Mouse (Mus musculus): ENCODE data around the gene Tusc2.
A peak's percentile ranks its signal among the peaks of the same experiment; 100 is the strongest.

Gene Tusc2

GRCm38 (mm10) chr9:107586974-107587832 lies 24.1 kb downstream of the Tusc2 start, which contains the start of gene Ifrd2:
Gene Ifrd2 (plus strand): TSS chr9:107587642.
- DNase-seq (ENCODE audit: extremely low spot score, low spot score): peak; percentile 90

GRCm38 (mm10) chr9:107587833-107588639 lies 25.0 kb downstream of the Tusc2 start:
- DNase-seq (ENCODE audit: extremely low spot score, low spot score): no peak

DNA sequence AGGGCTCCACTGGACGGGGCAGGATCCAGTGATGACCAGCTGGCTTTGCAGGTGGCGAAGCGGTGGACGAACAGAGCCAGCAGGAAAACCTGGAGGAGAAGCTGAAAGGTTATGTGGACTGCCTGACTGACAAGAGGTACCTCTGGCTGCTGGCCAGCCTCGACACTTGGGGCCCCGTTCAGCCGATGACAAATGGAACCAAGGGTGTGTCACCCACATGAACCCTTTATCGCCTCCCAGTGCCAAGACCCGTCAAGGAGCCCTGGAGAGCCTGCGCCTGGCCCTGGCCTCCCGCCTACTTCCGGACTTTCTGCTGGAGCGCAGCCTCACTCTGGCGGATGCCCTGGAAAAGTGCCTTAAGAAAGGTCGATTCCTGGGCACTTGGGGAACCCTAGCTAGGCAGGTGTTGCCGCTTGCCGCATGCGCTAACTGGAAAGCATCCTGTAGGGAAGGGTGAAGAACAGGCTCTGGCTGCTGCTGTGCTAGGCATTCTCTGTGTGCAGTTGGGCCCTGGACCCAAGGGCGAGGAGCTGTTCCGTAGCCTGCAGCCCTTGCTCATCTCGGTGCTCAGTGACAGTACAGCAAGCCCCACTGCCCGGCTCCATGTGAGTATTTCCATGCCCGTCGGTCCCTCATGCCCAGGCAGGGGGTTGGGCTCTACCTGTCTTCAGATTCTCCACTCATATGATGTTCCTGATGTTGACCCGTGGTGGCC lies 27.2 kb downstream of the Tusc2 start:
- DNase-seq (ENCODE audit: extremely low spot score, low spot score): no peak

GRCm38 (mm10) chr9:107590773-107591060 lies 27.7 kb downstream of the Tusc2 start:
- no peak for DNase-seq (ENCODE audit: extremely low spot score, low spot score)

DNA sequence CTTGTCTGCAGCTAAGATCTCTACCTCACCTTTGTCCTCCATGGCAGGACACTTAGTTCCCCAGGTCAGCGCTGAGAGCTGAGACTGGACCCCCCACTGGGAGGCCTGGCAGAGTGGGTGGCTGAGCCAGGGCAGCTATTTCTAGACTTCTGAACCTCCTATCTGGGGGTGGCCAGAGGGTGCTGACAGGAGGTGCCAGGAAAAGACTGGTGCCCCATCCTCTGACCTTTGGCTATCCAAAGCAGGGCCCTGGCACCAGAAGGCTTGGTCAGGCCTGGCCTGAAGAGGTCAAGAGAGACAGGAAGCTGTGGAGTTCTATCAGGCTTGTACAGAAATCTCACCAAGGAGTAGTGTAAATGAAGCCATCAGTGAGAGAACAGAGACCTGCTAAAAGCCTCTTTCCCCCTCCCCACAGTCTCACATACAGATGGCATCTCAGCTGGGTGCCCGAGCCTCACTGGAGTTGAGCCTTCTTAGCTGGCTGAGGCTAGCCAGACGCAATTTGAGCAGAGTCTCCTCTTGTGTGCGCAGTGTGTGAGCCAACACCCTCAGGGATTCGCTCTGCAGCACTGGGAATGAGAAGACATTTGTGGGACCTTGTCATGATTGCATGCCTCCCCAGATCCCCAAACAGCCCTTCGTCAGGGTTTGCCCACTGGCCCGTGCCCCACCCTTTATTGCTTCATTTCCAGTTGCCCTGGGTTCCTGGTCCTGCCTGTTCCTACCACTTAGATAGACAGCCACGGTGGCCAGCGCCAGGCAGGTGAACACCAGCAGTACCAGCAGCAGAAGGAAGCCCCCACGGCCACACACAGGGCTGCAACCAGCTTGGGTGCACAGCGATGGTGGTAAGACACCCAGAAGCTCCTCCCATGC lies 30.3 kb downstream of the Tusc2 start:
- no peak for DNase-seq (ENCODE audit: extremely low spot score, low spot score)

DNA sequence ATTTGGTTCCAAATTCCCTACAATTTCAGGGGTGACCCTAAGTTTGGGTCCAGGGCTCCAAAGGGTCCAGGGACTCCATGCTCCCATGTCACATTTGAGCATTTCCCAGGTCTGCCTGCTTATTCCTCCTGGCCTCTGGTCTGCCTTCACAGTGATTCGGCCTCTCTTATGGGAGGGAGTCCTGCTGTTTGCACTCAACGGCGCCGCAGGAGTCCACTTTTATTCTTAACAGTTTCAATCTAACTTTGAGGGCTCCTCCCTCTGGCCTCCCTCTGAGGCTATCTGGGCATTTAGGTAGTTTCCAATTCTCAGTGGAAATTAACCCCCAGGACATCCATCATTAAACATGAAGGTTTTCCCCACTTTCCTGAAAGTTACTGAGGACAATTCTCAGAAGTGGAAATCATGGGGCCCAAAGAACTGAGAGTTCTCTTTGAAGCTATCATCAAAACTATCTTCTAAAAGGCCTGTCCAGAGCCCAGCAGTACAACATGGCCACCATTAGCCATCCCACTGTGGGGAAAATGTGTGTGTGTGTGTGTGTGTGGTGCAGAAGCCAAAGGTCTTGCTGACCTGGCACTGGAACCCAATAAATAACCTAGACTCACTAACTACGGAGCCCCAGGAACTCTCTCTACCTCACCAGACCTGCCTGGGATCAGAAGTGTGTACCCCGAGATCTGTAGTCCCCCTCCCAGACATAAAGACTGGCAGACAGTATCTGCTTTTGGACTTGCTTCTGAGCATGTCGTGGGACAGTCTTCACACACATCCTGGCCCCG lies 31.4 kb downstream of the Tusc2 start:
- DNase-seq (ENCODE audit: extremely low spot score, low spot score): no peak

DNA sequence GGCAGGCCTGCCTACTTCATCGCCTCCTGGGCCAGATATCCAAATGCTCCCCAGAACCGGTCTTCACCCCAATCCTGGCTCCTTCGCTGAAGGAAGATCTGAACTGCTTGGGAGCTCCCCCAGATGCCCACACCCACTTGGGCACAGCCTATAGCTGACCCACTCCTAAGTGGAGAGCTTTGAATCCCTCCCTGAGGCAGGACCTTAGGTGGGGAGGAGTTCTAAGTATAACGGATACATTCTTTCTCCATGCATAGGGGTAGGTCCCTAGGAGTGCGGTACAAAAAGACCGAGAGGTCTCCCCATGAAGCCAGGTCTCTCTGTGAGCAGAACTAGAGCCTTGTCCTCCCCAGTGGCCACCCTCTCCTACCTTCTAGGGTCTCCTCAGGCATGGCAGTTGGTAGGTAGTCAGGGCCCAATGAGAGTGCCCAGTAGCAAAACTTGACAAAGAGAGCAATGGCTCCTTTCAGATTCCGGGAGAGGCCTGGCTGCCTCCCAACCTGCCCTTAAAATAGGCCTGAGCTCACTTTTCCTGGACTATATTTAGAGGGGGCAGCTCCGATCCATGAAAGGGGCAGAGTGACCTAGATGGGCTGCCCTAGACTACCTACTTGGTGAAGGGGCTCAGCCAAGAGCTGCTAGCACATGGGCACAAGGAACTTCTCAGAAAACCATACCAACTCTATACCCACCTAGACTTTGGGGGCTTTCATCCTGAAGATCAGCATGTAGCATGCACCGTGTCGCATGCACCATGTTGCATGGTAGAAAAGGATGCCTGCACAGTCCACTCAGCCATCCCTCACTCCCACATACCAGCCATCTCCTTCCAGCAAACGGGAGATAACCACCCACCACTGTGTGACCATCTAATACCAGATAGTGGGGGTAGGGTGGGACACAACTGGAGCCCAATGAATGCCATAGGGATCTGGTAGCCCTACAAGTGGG lies 33.8 kb downstream of the Tusc2 start:
- no peak for DNase-seq (ENCODE audit: extremely low spot score, low spot score)

GRCm38 (mm10) chr9:107598385-107598784 lies 35.3 kb downstream of the Tusc2 start:
- no peak for DNase-seq (ENCODE audit: extremely low spot score, low spot score)

GRCm38 (mm10) chr9:107599433-107599832 lies 36.4 kb downstream of the Tusc2 start:
- DNase-seq (ENCODE audit: extremely low spot score, low spot score): no peak

DNA sequence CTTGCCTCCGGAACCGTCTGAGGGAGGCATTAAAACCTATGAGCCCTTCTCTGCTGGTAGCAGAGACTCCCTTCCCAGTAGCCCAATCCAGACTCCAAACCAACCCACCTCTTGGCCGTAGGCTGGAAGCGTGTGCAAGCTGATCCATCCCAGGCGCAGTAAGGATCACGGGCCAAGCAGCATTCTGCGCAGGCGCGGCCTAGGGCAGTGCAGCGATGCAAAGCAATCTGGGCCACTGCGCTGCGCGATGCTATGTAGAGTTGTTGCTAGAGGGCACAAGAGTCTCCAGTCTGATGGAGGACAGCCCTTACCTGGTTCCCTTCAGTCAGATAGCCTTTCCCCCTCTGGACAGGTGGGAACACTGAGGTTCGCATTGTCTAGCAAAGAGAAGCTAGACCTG lies 36.8 kb downstream of the Tusc2 start:
- no peak for DNase-seq (ENCODE audit: extremely low spot score, low spot score)

DNA sequence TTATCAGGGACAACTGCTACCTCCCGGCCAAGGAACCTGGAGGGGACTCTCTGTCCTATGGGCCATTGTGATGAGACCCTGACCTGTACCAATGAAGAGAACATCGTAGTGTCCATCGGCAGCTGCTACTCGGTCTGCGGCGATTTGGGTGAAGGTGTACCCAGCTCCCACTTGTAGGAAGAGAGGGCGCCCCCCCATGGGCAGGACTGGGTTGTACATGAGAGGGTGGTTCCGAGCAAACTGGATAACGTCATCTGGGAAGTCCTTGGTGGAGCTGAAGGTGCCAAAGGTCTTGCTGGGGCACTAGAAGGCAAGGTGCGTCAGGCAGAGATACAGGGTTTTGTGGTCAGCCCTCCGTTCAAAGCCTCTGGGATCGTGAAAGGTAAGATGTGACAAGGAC lies 37.7 kb downstream of the Tusc2 start:
- no peak for DNase-seq (ENCODE audit: extremely low spot score, low spot score)

GRCm38 (mm10) chr9:107601275-107601674 lies 38.2 kb downstream of the Tusc2 start:
- no peak for DNase-seq (ENCODE audit: extremely low spot score, low spot score)

DNA sequence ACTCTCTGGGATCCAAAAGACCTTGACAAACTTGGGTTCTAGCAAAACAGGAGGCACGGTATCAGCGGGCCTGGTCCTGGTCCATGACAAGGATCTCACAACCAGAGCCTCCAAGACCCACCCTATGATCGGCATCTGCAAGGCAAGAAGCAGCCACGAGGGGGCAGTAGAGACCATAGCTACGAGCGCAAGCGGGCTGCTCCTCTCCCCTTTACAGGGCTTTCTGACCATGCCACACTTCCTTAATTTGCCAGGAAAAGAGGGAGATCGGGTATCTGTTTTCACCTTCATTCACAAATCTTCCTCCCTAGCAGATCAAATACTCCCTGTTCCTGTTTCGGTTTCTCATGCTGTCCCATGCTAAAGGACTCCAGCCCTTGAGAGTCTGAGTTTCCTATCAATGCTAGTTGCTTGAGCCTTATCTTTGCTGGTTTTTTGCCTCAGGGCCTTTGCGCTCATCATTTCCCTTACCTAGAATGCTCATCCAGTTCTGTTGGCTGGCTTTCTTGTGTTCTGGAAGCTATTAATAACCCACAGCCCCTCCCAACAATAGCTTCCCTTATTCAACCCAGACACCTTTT lies 39.1 kb downstream of the Tusc2 start:
- peak; percentile 96 for DNase-seq (ENCODE audit: extremely low spot score, low spot score)

GRCm38 (mm10) chr9:107603251-107603650 lies 40.2 kb downstream of the Tusc2 start:
- DNase-seq (ENCODE audit: extremely low spot score, low spot score): no peak

DNA sequence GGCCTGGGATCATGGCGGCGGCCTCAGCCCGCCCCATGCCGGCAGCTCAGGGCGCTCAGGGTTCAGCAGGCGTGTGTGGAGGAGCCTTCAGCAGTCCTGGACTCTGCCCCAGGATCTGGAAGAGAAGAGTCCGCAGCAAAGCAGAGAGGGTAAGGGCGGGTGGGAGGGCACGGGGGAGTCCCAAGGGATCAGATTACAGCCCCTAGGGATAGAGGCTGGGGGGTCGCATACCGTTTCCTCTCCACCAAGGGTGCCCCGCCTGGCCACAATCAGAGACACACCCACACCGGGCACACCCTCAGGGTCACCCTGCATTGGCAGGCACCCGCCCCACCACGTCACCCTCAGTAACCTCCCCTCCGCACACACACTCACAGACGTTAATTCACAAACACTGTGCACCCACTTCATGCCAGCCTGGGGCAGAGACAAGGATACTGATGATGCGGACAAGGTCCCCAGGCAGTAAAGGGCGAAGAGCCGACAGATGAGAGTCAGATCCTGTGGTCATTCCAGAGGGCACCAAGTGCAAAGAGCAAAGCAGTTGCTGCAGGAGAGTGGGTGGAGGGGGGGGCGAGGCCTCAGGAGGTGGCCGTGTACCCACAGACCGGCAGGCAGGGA lies 42.1 kb downstream of the Tusc2 start:
- DNase-seq (ENCODE audit: extremely low spot score, low spot score): no peak

DNA sequence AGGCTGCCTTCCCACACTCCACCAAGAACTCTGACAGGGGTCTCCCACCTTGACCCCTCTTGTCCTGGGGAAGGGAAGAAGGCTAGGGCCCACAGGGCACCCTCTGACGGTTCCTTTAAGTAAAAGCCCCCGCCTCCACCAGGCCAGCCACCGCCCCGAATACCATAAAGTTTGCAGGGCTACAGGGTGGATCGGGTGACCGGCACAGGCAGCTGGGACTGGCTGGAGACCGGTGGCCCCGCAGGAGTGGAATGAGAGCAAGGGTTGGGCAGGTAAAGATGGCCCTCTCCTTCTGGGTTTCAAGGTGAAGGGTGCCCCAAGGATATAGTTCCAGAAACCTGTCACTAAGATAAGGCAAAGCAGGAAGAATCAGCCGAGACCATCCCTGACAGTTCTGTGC lies 43.5 kb downstream of the Tusc2 start:
- DNase-seq (ENCODE audit: extremely low spot score, low spot score): no peak

DNA sequence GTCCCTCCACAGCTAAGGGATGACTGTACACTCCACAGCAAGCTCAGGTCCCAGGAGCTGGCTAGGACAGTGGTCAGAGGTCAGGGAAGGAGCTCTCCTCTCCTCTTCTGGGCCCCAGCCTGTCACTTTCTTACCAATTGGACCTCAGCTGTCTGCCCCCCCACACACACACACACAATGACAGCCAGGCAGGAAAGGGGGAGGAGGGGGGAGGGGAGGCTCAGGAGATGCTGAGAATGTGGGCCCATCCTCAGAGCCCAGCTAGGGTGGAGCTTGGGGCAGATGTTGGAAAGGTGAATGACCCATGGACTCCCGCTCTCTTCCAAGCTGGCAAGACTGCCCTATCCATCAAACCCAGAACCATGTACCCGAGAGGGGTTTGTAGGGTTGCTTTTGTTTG lies 44.0 kb downstream of the Tusc2 start:
- no peak for DNase-seq (ENCODE audit: extremely low spot score, low spot score)

DNA sequence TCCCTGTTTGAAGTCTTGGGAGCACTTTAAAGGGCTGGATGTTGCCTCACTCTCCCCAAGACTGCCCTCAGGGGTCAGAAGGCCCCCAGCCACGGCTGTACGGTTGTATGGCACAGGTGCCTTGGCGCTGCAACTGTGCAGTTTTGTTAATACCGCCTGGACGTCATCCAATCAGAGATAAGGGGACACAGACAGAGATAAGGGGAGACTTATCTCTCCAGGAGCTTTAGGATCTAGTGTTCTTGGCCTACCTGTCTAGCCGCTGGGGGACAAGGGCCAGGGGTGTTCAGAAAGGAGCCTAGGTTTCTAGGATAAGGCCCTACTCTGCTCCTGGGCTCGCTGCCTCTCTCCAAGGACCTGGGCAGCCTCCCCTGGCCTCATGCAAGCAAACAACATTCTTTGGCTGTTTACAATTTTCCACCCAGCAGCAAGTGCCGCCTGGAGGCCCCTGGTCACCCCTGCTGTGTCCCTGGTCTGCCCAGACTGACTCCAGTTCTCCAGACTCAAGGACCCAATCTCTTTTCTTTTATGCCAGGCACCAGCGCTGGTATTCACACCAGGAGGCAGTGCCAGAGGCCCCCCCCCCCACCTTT lies 44.7 kb downstream of the Tusc2 start:
- no peak for DNase-seq (ENCODE audit: extremely low spot score, low spot score)
